ENCODE assay signal across 8 mouse cellular contexts in genomic region chr6:29473941-29474691, GRCm38 (mm10). TPM values are rescaled to one million over a fixed set of nuclear protein-coding genes. Genes with fewer than 3 reads are reported as not detected.
DNase-seq lines count a peak whose midpoint lies in the region; ATAC-seq and TF ChIP-seq lines count a peak whose summit lies in the region.

No protein-coding gene starts in this region.

- peak overlapping the region; percentile 74 for H3K4me2 ChIP-seq in heart, embryonic 13.5 days
- H3K4me2 ChIP-seq in kidney, embryonic 16.5 days (replicated peaks; ENCODE audit: low read depth, low read length), result peak overlapping the region; percentile 74

- peak overlapping the region; percentile 16; the same call in 1 of the 2 replicates for H3K27ac ChIP-seq in heart, embryonic 13.5 days (replicated peaks)
- H3K27ac ChIP-seq in kidney, embryonic 16.5 days (ENCODE audit: low read length), result no peak overlapping the region
- H3K27ac ChIP-seq in liver, adult 2 months (replicated peaks; ENCODE audit: insufficient read depth, low read depth, low read length), result 0 out of 2 replicates have a peak overlapping the region, but pooled peaks have one; percentile 2

- TF ChIP-seq POLR2A in brain, embryonic 14.5 days (IDR thresholded peaks at IDR 0.05; ENCODE audit: borderline replicate concordance, extremely low read depth, insufficient read depth, insufficient read length, poor library complexity, severe bottlenecking), result no peak
- no peak for TF ChIP-seq POLR2A in liver, adult 2 months (IDR thresholded peaks at IDR 0.05; ENCODE audit: extremely low read depth, insufficient read depth, low read length)

- WGBS in heart, embryonic 13.5 days, result 3% methylated on average over 33 of the region's 33 CpGs
- WGBS in kidney, embryonic 16.5 days, result 4% methylated on average over 33 of the region's 33 CpGs
- WGBS in liver, adult 2 months, result 16% methylated on average over 32 of the region's 33 CpGs

- H3K27me3 ChIP-seq in erythroblast, embryonic 14.5 days (ENCODE audit: control insufficient read depth), result peaks cover 18% of the 10 kb centered on the region
- 0 out of 2 replicates have a peak, but pooled peaks cover 6% of the 10 kb centered on the region for H3K27me3 ChIP-seq in heart, embryonic 13.5 days (replicated peaks)
- H3K27me3 ChIP-seq in kidney, embryonic 16.5 days (ENCODE audit: insufficient read depth, low read length), result no peaks in the 10 kb centered on the region
- no peaks in the 10 kb centered on the region for H3K27me3 ChIP-seq in liver, adult 2 months (ENCODE audit: control insufficient read depth, insufficient read depth, low read length)

- peaks cover 19% of the 10 kb centered on the region for H3K4me1 ChIP-seq in erythroblast, embryonic 14.5 days (ENCODE audit: control insufficient read depth)
- peaks cover 20% of the 10 kb centered on the region for H3K4me1 ChIP-seq in heart, embryonic 13.5 days
- peaks cover 8% of the 10 kb centered on the region; the same call in 1 of the 2 replicates for H3K4me1 ChIP-seq in kidney, embryonic 16.5 days (ENCODE audit: insufficient read depth, low read length)
- H3K4me1 ChIP-seq in liver, adult 2 months (ENCODE audit: control insufficient read depth, insufficient read depth, low read length), result no peaks in the 10 kb centered on the region; the same call in 1 of the 2 replicates

- H3K9me3 ChIP-seq in erythroblast, embryonic 14.5 days (ENCODE audit: control insufficient read depth, low read length), result no peaks in the 10 kb centered on the region; the same call in 1 of the 2 replicates
- H3K9me3 ChIP-seq in heart, embryonic 13.5 days, result no peaks in the 10 kb centered on the region
- no peaks in the 10 kb centered on the region for H3K9me3 ChIP-seq in kidney, embryonic 16.5 days (ENCODE audit: low read length)

- no peaks in the 10 kb centered on the region for H3K79me2 ChIP-seq in liver, adult 2 months (ENCODE audit: control insufficient read depth, insufficient read depth, low read length)

- peak overlapping the region; percentile 62 for H3K4me3 ChIP-seq in erythroblast, embryonic 14.5 days (replicated peaks)
- H3K4me3 ChIP-seq in heart, embryonic 13.5 days, result peak overlapping the region; percentile 59
- H3K4me3 ChIP-seq in kidney, embryonic 16.5 days (ENCODE audit: low read length), result peak overlapping the region; percentile 55
- peak overlapping the region; percentile 62 for H3K4me3 ChIP-seq in liver, adult 2 months (ENCODE audit: insufficient read depth, low read depth, low read length)

- TF ChIP-seq CTCF in brain, embryonic 14.5 days (IDR thresholded peaks at IDR 0.05; ENCODE audit: borderline replicate concordance, extremely low read depth, insufficient read depth, insufficient read length), result no peak
- no peak for TF ChIP-seq CTCF in liver, adult 2 months (IDR thresholded peaks at IDR 0.05; ENCODE audit: low read depth, low read length)

- peak; percentile 88 for ATAC-seq in heart, embryonic 13.5 days (ENCODE audit: extremely low read depth, insufficient number of reproducible peaks, low FRiP score, low TSS enrichment)
- peak; percentile 97 for ATAC-seq in kidney, embryonic 16.5 days (ENCODE audit: low FRiP score, low TSS enrichment)
- ATAC-seq in monocyte, adult 5-6 weeks (replicated peaks; ENCODE audit: insufficient number of reproducible peaks, low FRiP score, low TSS enrichment, poor library complexity, severe bottlenecking), result peak; percentile 52; the same call in 1 of the 2 replicates

- peak; percentile 74 to 76 for DNase-seq in B cell, adult 2 months
- peak; percentile 91 for DNase-seq in brain, embryonic 14.5 days (ENCODE audit: low read depth)
- DNase-seq in liver, adult 2 months (ENCODE audit: extremely low read depth, low read depth, low spot score), result peak; percentile 48
- DNase-seq in spleen, postnatal 36 days (ENCODE audit: low spot score in 2 of 2), result peak; percentile 73 to 74

- peaks cover 25% of the 10 kb centered on the region for H3K36me3 ChIP-seq in erythroblast, embryonic 14.5 days (ENCODE audit: control insufficient read depth)
- peaks cover 23% of the 10 kb centered on the region for H3K36me3 ChIP-seq in heart, embryonic 13.5 days
- H3K36me3 ChIP-seq in kidney, embryonic 16.5 days (ENCODE audit: insufficient read depth, low read length), result peaks cover 10% of the 10 kb centered on the region
- H3K36me3 ChIP-seq in liver, adult 2 months (ENCODE audit: control insufficient read depth, insufficient read depth, low read length), result no peaks in the 10 kb centered on the region

- H3K9ac ChIP-seq in heart, embryonic 13.5 days, result peak overlapping the region; percentile 81
- peak overlapping the region; percentile 61 for H3K9ac ChIP-seq in kidney, embryonic 16.5 days (replicated peaks; ENCODE audit: low read length)
- peak overlapping the region; percentile 26 for H3K9ac ChIP-seq in liver, adult 2 months (ENCODE audit: low read depth, low read length)

RNA-seq across cellular contexts. Expression of gene Atp6v1fnb, which starts 2.9 kb away (rescaled TPM):
- 0.14 and 0.23 TPM in 2 replicates for polyA plus RNA-seq in brain, embryonic 14.5 days (2012; rRNA removed)
- polyA plus RNA-seq in erythroblast, embryonic 14.5 days (2012), result not detected in 2 replicates
- not detected in 2 replicates for polyA plus RNA-seq in heart, embryonic 13.5 days (2015; fragmentation: Nextera tagmentation; extraction: Ambion mirVana)
- polyA plus RNA-seq in kidney, embryonic 16.5 days (2015; fragmentation: Nextera tagmentation; extraction: Ambion mirVana), result 0.30 and 0.37 TPM in 2 replicates
- not detected in 2 replicates for total RNA-seq in liver, adult 2 months (2014; rRNA removed)
- not detected in 2 replicates for polyA plus RNA-seq in liver, adult 2 months (2012; rRNA removed)
- total RNA-seq in monocyte, adult 5-6 weeks (2017), result 0.78 TPM in 1 of 3 replicates, not detected in the others

RNA-seq across cellular contexts. Expression of gene Atp6v1f, which starts 6.6 kb away (rescaled TPM):
- 258 and 356 TPM in 2 replicates for polyA plus RNA-seq in brain, embryonic 14.5 days (2012; rRNA removed)
- 16.6 and 22.9 TPM in 2 replicates for polyA plus RNA-seq in erythroblast, embryonic 14.5 days (2012)
- polyA plus RNA-seq in heart, embryonic 13.5 days (2015; fragmentation: Nextera tagmentation; extraction: Ambion mirVana), result 199 and 231 TPM in 2 replicates
- 302 and 320 TPM in 2 replicates for polyA plus RNA-seq in kidney, embryonic 16.5 days (2015; fragmentation: Nextera tagmentation; extraction: Ambion mirVana)
- 86.8 and 90.5 TPM in 2 replicates for total RNA-seq in liver, adult 2 months (2014; rRNA removed)
- 167 and 181 TPM in 2 replicates for polyA plus RNA-seq in liver, adult 2 months (2012; rRNA removed)
- 216 to 361 TPM (median 337 TPM) in 3 replicates for total RNA-seq in monocyte, adult 5-6 weeks (2017)

RNA-seq across cellular contexts. Expression of gene Kcp, which starts 33.6 kb away (rescaled TPM):
- polyA plus RNA-seq in brain, embryonic 14.5 days (2012; rRNA removed), result 35.4 and 48.3 TPM in 2 replicates
- polyA plus RNA-seq in erythroblast, embryonic 14.5 days (2012), result 0.01 and 0.11 TPM in 2 replicates
- polyA plus RNA-seq in heart, embryonic 13.5 days (2015; fragmentation: Nextera tagmentation; extraction: Ambion mirVana), result 11.9 and 13.0 TPM in 2 replicates
- polyA plus RNA-seq in kidney, embryonic 16.5 days (2015; fragmentation: Nextera tagmentation; extraction: Ambion mirVana), result 34.5 and 36.3 TPM in 2 replicates
- 1.7 and 1.8 TPM in 2 replicates for total RNA-seq in liver, adult 2 months (2014; rRNA removed)
- polyA plus RNA-seq in liver, adult 2 months (2012; rRNA removed), result 5.6 and 10.2 TPM in 2 replicates
- not detected in 3 replicates for total RNA-seq in monocyte, adult 5-6 weeks (2017)

RNA-seq across cellular contexts. Expression of gene Flnc, which starts 41.1 kb away (rescaled TPM):
- polyA plus RNA-seq in brain, embryonic 14.5 days (2012; rRNA removed), result 3.2 and 9.7 TPM in 2 replicates
- polyA plus RNA-seq in erythroblast, embryonic 14.5 days (2012), result not detected in 2 replicates
- polyA plus RNA-seq in heart, embryonic 13.5 days (2015; fragmentation: Nextera tagmentation; extraction: Ambion mirVana), result 40.6 and 42.5 TPM in 2 replicates
- 7.9 and 8.0 TPM in 2 replicates for polyA plus RNA-seq in kidney, embryonic 16.5 days (2015; fragmentation: Nextera tagmentation; extraction: Ambion mirVana)
- 0.07 and 0.28 TPM in 2 replicates for total RNA-seq in liver, adult 2 months (2014; rRNA removed)
- 0.04 and 0.09 TPM in 2 replicates for polyA plus RNA-seq in liver, adult 2 months (2012; rRNA removed)
- not detected in 3 replicates for total RNA-seq in monocyte, adult 5-6 weeks (2017)

RNA-seq across cellular contexts. Expression of gene Irf5, which starts 52.3 kb away (rescaled TPM):
- polyA plus RNA-seq in brain, embryonic 14.5 days (2012; rRNA removed), result 1.6 and 1.9 TPM in 2 replicates
- polyA plus RNA-seq in erythroblast, embryonic 14.5 days (2012), result 0.16 and 0.44 TPM in 2 replicates
- 7.4 and 7.9 TPM in 2 replicates for polyA plus RNA-seq in heart, embryonic 13.5 days (2015; fragmentation: Nextera tagmentation; extraction: Ambion mirVana)
- 6.0 and 8.0 TPM in 2 replicates for polyA plus RNA-seq in kidney, embryonic 16.5 days (2015; fragmentation: Nextera tagmentation; extraction: Ambion mirVana)
- 10.0 and 12.4 TPM in 2 replicates for total RNA-seq in liver, adult 2 months (2014; rRNA removed)
- 30.6 and 48.3 TPM in 2 replicates for polyA plus RNA-seq in liver, adult 2 months (2012; rRNA removed)
- 195 to 268 TPM (median 261 TPM) in 3 replicates for total RNA-seq in monocyte, adult 5-6 weeks (2017)

Comparison
In these comparisons a context has a peak if more than half of its experiments do, and no peak if none do; other contexts are left out.
1. H3K9ac ChIP-seq: peak in every context shown above with its lines; median percentile 81 in heart, embryonic 13.5 days; 61 in kidney, embryonic 16.5 days; 26 in liver, adult 2 months.